Mouse (Mus musculus) heart, embryonic 11.5 days (tissue): ENCODE measurements around the gene Prdx2. TPM values are rescaled to one million over a fixed set of nuclear protein-coding genes. Genes with fewer than 3 reads are reported as not detected.
A peak's percentile ranks its signal among the peaks of the same experiment; 100 is the strongest.

Experiments
- ATAC-seq: fragments of 200-750 bp; cut with Nextera tagmentation; replicated peaks from 2 replicates; pipeline ENCODE4 v1.8.0; 2017; ENCODE audit warnings: moderate library complexity; ENCODE audit not compliant: insufficient number of reproducible peaks, low FRiP score, low TSS enrichment
- H3K27ac ChIP-seq: fragments of 300-500 bp; sonication (generic); 2 replicates; pipeline ENCODE4 v1.5.1; 2014; ENCODE audit warnings: mild to moderate bottlenecking, low read depth, low read length
- H3K27me3 ChIP-seq: fragments of 300-500 bp; sonication (generic); 2 replicates; pipeline ENCODE4 v1.6.1; 2014; ENCODE audit warnings: mild to moderate bottlenecking, low read length, mixed read lengths; ENCODE audit not compliant: control insufficient read depth, insufficient read depth
- H3K36me3 ChIP-seq: fragments of 300-500 bp; sonication (generic); 2 replicates; pipeline ENCODE4 v1.6.1; 2014; ENCODE audit warnings: mild to moderate bottlenecking, low read length, moderate library complexity, mixed read lengths; ENCODE audit not compliant: control insufficient read depth, insufficient read depth
- H3K4me1 ChIP-seq: fragments of 300-500 bp; sonication (generic); 2 replicates; pipeline ENCODE4 v1.6.1; 2014; ENCODE audit warnings: low read length; ENCODE audit not compliant: control insufficient read depth, insufficient read depth
- H3K4me2 ChIP-seq: fragments of 300-500 bp; sonication (generic); 2 replicates; pipeline ENCODE4 v1.6.1; 2014; ENCODE audit warnings: mild to moderate bottlenecking, moderate library complexity
- H3K4me3 ChIP-seq: fragments of 300-500 bp; sonication (generic); 2 replicates; pipeline ENCODE4 v1.5.1; 2014; ENCODE audit warnings: low read depth, low read length
- H3K9ac ChIP-seq: fragments of 300-500 bp; sonication (generic); 2 replicates; pipeline ENCODE4 v1.6.1; 2014; ENCODE audit warnings: mild to moderate bottlenecking, low read depth, low read length, moderate library complexity
- H3K9me3 ChIP-seq: fragments of 300-500 bp; sonication (generic); replicated peaks from 2 replicates; pipeline ENCODE4 v1.6.1; 2016; ENCODE audit warnings: low read length; ENCODE audit not compliant: control insufficient read depth
- WGBS: fragments of 180-500 bp; shearing (Covaris S2); extraction: QIAGEN DNeasy Blood & Tissue Kit; methylation state at CpG from one replicate; pipeline ENCODE4 v1.1.7; 2014; ENCODE audit not compliant: insufficient replicate concordance; 5-methylcytosine and 5-hydroxymethylcytosine counted together
- microRNA-seq: library from miRNA; unstranded; fragments of <30 nt; microRNA quantifications from one replicate; pipeline ENCODE4, GENCODE M21; 2016; ENCODE audit warnings: borderline number of aligned reads
- polyA plus RNA-seq: library from polyadenylated mRNA; unstranded; fragments of >200 nt; fragmentation: Nextera tagmentation; extraction: Ambion mirVana; gene quantifications from 2 replicates; pipeline ENCODE4 v1.2.1, GENCODE M21; 2014

Prdx2 gene
- polyA plus RNA-seq, 1 experiment from 2014 or later, result 992 TPM

GRCm38 (mm10) chr8:85023846-85024245 is 54.5 kb downstream of the Prdx2 start:
- no peak overlapping the region for H3K9ac ChIP-seq
- no peak for ATAC-seq

More at GRCm38 (mm10) chr8:85023846-85024245, 54.5 kb downstream of the Prdx2 start:
- H3K4me3 ChIP-seq, result peak overlapping the region; percentile 96; the same call in 1 of the 2 replicates
- no peaks in the 10 kb centered on the region for H3K27me3 ChIP-seq
- no peaks in the 10 kb centered on the region for H3K9me3 ChIP-seq
- H3K36me3 ChIP-seq, result peaks cover 15% of the 10 kb centered on the region
- H3K4me1 ChIP-seq, result peaks cover 26% of the 10 kb centered on the region
- H3K27ac ChIP-seq, result no peak overlapping the region
- WGBS, result 96% methylated on average over 3 of the region's 3 CpGs
- H3K4me2 ChIP-seq, result peak overlapping the region; percentile 91

Small RNA genes lying within 50 kb of the gene (microRNA-seq; reads per million reads assigned to microRNA genes)
- gene Gm24197, result not detected

Other genes starting within 250 kb of the Prdx2 start
- 3.4 and 5.4 TPM in 2 replicates for gene G430095P16Rik, start 246.6 kb upstream of the Prdx2 start, polyA plus RNA-seq
- 6.1 and 7.6 TPM in 2 replicates for gene Nfix, start 169.2 kb upstream of the Prdx2 start, polyA plus RNA-seq
- gene Dand5, start 146.8 kb upstream of the Prdx2 start, polyA plus RNA-seq, result 5.0 and 6.0 TPM in 2 replicates
- gene Gadd45gip1, start 138.1 kb upstream of the Prdx2 start, polyA plus RNA-seq, result 51.5 and 52.2 TPM in 2 replicates
- 125 and 127 TPM in 2 replicates for gene Rad23a, start 128.9 kb upstream of the Prdx2 start, polyA plus RNA-seq
- 830 and 894 TPM in 2 replicates for gene Calr, start 122.7 kb upstream of the Prdx2 start, polyA plus RNA-seq
- 53.6 and 54.5 TPM in 2 replicates for gene Farsa, start 112.6 kb upstream of the Prdx2 start, polyA plus RNA-seq
- 44.2 and 49.6 TPM in 2 replicates for gene Syce2, start 97.5 kb upstream of the Prdx2 start, polyA plus RNA-seq
- 36.2 and 40.4 TPM in 2 replicates for gene Gcdh, start 75.7 kb upstream of the Prdx2 start, polyA plus RNA-seq
- gene Klf1, start 67.7 kb upstream of the Prdx2 start, polyA plus RNA-seq, result 48.7 and 65.0 TPM in 2 replicates
- 4.3 and 5.4 TPM in 2 replicates for gene Dnase2a, start 61.0 kb upstream of the Prdx2 start, polyA plus RNA-seq
- 0.27 TPM in 1 of 2 replicates, not detected in the other for gene Mast1, start 32.2 kb upstream of the Prdx2 start, polyA plus RNA-seq
- not detected in 2 replicates for gene Rtbdn, start 22.6 kb upstream of the Prdx2 start, polyA plus RNA-seq
- not detected in 2 replicates for gene Gm49661, start 154 bp upstream of the Prdx2 start, polyA plus RNA-seq
- gene Rnaseh2a, start 180 bp downstream of the Prdx2 start, polyA plus RNA-seq, result 95.9 and 106 TPM in 2 replicates
- 7.6 and 9.3 TPM in 2 replicates for gene Junb, start 9.1 kb downstream of the Prdx2 start, polyA plus RNA-seq
- 6.7 and 7.1 TPM in 2 replicates for gene Hook2, start 21.0 kb downstream of the Prdx2 start, polyA plus RNA-seq
- gene Best2, start 44.9 kb downstream of the Prdx2 start, polyA plus RNA-seq, result not detected in 2 replicates
- gene Asna1, start 55.7 kb downstream of the Prdx2 start, polyA plus RNA-seq, result 108 and 118 TPM in 2 replicates
- gene Trir, start 57.2 kb downstream of the Prdx2 start, polyA plus RNA-seq, result 99.7 and 101 TPM in 2 replicates
- 15.7 and 16.2 TPM in 2 replicates for gene Tnpo2, start 67.3 kb downstream of the Prdx2 start, polyA plus RNA-seq
- 15.9 and 17.8 TPM in 2 replicates for gene Fbxw9, start 90.5 kb downstream of the Prdx2 start, polyA plus RNA-seq
- gene Gm5741, start 98.4 kb downstream of the Prdx2 start, polyA plus RNA-seq, result 1.5 TPM in 1 of 2 replicates, not detected in the other
- 57.6 and 60.0 TPM in 2 replicates for gene Dhps, start 102.2 kb downstream of the Prdx2 start, polyA plus RNA-seq
- 120 and 124 TPM in 2 replicates for gene Wdr83os, start 111.2 kb downstream of the Prdx2 start, polyA plus RNA-seq
- 36.5 and 43.0 TPM in 2 replicates for gene Wdr83, start 111.7 kb downstream of the Prdx2 start, polyA plus RNA-seq
- 25.1 and 27.3 TPM in 2 replicates for gene Man2b1, start 113.7 kb downstream of the Prdx2 start, polyA plus RNA-seq
- 0.46 and 0.59 TPM in 2 replicates for gene Zfp791, start 153.5 kb downstream of the Prdx2 start, polyA plus RNA-seq
- not detected in 2 replicates for gene Cks1brt, start 182.3 kb downstream of the Prdx2 start, polyA plus RNA-seq